Mouse (Mus musculus): Measurements from ENCODE around the gene Myo18a. TPM values are rescaled to one million over a fixed set of nuclear protein-coding genes. Genes with fewer than 3 reads are reported as not detected.

The Myo18a gene
- polyA plus RNA-seq, 1 experiment from 2014 or later, result 12.3 TPM

GRCm38 (mm10) chr11:77884524-77885245 is 121.6 kb downstream of the Myo18a start:
- Histone ChIP-seq H3K4me3 (ENCODE audit: low read depth, low read length) (no peak overlapping the region), H3K27ac (replicated peaks; ENCODE audit: low read depth, low read length) (no peak overlapping the region), H3K4me1 (ENCODE audit: control insufficient read depth, insufficient read depth, low read length) (peaks cover 15% of the 10 kb centered on the region), H3K9ac (replicated peaks; ENCODE audit: low read length) (no peak overlapping the region), H3K9me3 (replicated peaks; ENCODE audit: control insufficient read depth, low read length) (no peaks in the 10 kb centered on the region), H3K4me2 (ENCODE audit: low read depth, low read length) (no peak overlapping the region), H3K36me3 (replicated peaks; ENCODE audit: control insufficient read depth, insufficient read depth, low read depth, low read length) (no peaks in the 10 kb centered on the region), H3K27me3 (ENCODE audit: control insufficient read depth, insufficient read depth, low read length) (0 out of 2 replicates have a peak, but pooled peaks cover 5% of the 10 kb centered on the region)
- ATAC-seq (replicated peaks; ENCODE audit: insufficient number of reproducible peaks, low FRiP score, low TSS enrichment, low read depth) (0 out of 2 replicates have a peak, but pooled peaks have one; percentile 5), DNase-seq (ENCODE audit: low spot score) (no peak)
- WGBS, result 34% methylated on average over 10 of the region's 10 CpGs

GRCm38 (mm10) chr11:77885246-77885575 is 122.2 kb downstream of the Myo18a start:
- DNase-seq (ENCODE audit: low spot score) (peak; percentile 51), ATAC-seq (replicated peaks; ENCODE audit: insufficient number of reproducible peaks, low FRiP score, low TSS enrichment, low read depth) (peak; percentile 66)
- no peaks in the 10 kb centered on the region for H3K36me3 ChIP-seq (replicated peaks; ENCODE audit: control insufficient read depth, insufficient read depth, low read depth, low read length)
- 16% methylated on average over 8 of the region's 8 CpGs for WGBS
- H3K4me2 ChIP-seq (ENCODE audit: low read depth, low read length), result no peak overlapping the region
- H3K9me3 ChIP-seq (replicated peaks; ENCODE audit: control insufficient read depth, low read length), result no peaks in the 10 kb centered on the region
- H3K27ac ChIP-seq (replicated peaks; ENCODE audit: low read depth, low read length), result no peak overlapping the region
- peaks cover 15% of the 10 kb centered on the region for H3K4me1 ChIP-seq (ENCODE audit: control insufficient read depth, insufficient read depth, low read length)
- no peak overlapping the region for H3K4me3 ChIP-seq (ENCODE audit: low read depth, low read length)
- no peak overlapping the region for H3K9ac ChIP-seq (replicated peaks; ENCODE audit: low read length)
- H3K27me3 ChIP-seq (ENCODE audit: control insufficient read depth, insufficient read depth, low read length), result 0 out of 2 replicates have a peak, but pooled peaks cover 5% of the 10 kb centered on the region

GRCm38 (mm10) chr11:77887373-77887960 is 124.4 kb downstream of the Myo18a start:
- no peaks in the 10 kb centered on the region for H3K36me3 ChIP-seq (replicated peaks; ENCODE audit: control insufficient read depth, insufficient read depth, low read depth, low read length)
- 0 out of 2 replicates have a peak, but pooled peaks cover 2% of the 10 kb centered on the region for H3K27me3 ChIP-seq (ENCODE audit: control insufficient read depth, insufficient read depth, low read length)
- H3K9me3 ChIP-seq (replicated peaks; ENCODE audit: control insufficient read depth, low read length), result no peaks in the 10 kb centered on the region
- peak overlapping the region; percentile 25 for H3K4me2 ChIP-seq (ENCODE audit: low read depth, low read length)
- DNase-seq (ENCODE audit: low spot score), result peak; percentile 52
- H3K4me1 ChIP-seq (ENCODE audit: control insufficient read depth, insufficient read depth, low read length), result peaks cover 15% of the 10 kb centered on the region
- no peak overlapping the region for H3K27ac ChIP-seq (replicated peaks; ENCODE audit: low read depth, low read length)
- no peak overlapping the region for H3K4me3 ChIP-seq (ENCODE audit: low read depth, low read length)
- ATAC-seq (replicated peaks; ENCODE audit: insufficient number of reproducible peaks, low FRiP score, low TSS enrichment, low read depth), result peak; percentile 58; the same call in 1 of the 2 replicates
- 28% methylated on average over 17 of the region's 17 CpGs for WGBS
- no peak overlapping the region; the same call in 1 of the 2 replicates for H3K9ac ChIP-seq (replicated peaks; ENCODE audit: low read length)

GRCm38 (mm10) chr11:77888846-77889245 is 125.8 kb downstream of the Myo18a start:
- Histone ChIP-seq H3K4me1 (ENCODE audit: control insufficient read depth, insufficient read depth, low read length) (peaks cover 24% of the 10 kb centered on the region), H3K4me2 (ENCODE audit: low read depth, low read length) (no peak overlapping the region), H3K36me3 (replicated peaks; ENCODE audit: control insufficient read depth, insufficient read depth, low read depth, low read length) (no peaks in the 10 kb centered on the region), H3K27me3 (ENCODE audit: control insufficient read depth, insufficient read depth, low read length) (peaks cover 2% of the 10 kb centered on the region; the same call in 1 of the 2 replicates), H3K4me3 (ENCODE audit: low read depth, low read length) (no peak overlapping the region), H3K27ac (replicated peaks; ENCODE audit: low read depth, low read length) (no peak overlapping the region), H3K9ac (replicated peaks; ENCODE audit: low read length) (no peak overlapping the region), H3K9me3 (replicated peaks; ENCODE audit: control insufficient read depth, low read length) (no peaks in the 10 kb centered on the region)
- no peak for ATAC-seq (replicated peaks; ENCODE audit: insufficient number of reproducible peaks, low FRiP score, low TSS enrichment, low read depth)
- WGBS, result 85% methylated on average over 5 of the region's 5 CpGs
- no peak for DNase-seq (ENCODE audit: low spot score)

GRCm38 (mm10) chr11:77889484-77889883 is 126.4 kb downstream of the Myo18a start:
- WGBS, result 29% methylated on average over 1 of the region's 2 CpGs
- ATAC-seq (replicated peaks; ENCODE audit: insufficient number of reproducible peaks, low FRiP score, low TSS enrichment, low read depth) (no peak), DNase-seq (ENCODE audit: low spot score) (no peak)
- no peak overlapping the region for H3K9ac ChIP-seq (replicated peaks; ENCODE audit: low read length)
- H3K27ac ChIP-seq (replicated peaks; ENCODE audit: low read depth, low read length), result no peak overlapping the region
- H3K36me3 ChIP-seq (replicated peaks; ENCODE audit: control insufficient read depth, insufficient read depth, low read depth, low read length), result no peaks in the 10 kb centered on the region
- no peak overlapping the region for H3K4me2 ChIP-seq (ENCODE audit: low read depth, low read length)
- no peak overlapping the region for H3K4me3 ChIP-seq (ENCODE audit: low read depth, low read length)
- peaks cover 2% of the 10 kb centered on the region; the same call in 1 of the 2 replicates for H3K27me3 ChIP-seq (ENCODE audit: control insufficient read depth, insufficient read depth, low read length)
- H3K4me1 ChIP-seq (ENCODE audit: control insufficient read depth, insufficient read depth, low read length), result peaks cover 24% of the 10 kb centered on the region
- no peaks in the 10 kb centered on the region for H3K9me3 ChIP-seq (replicated peaks; ENCODE audit: control insufficient read depth, low read length)

GRCm38 (mm10) chr11:77890648-77891258 is 127.7 kb downstream of the Myo18a start:
- ATAC-seq (replicated peaks; ENCODE audit: insufficient number of reproducible peaks, low FRiP score, low TSS enrichment, low read depth), result no peak
- DNase-seq (ENCODE audit: low spot score), result no peak
- Histone ChIP-seq H3K4me3 (ENCODE audit: low read depth, low read length) (no peak overlapping the region), H3K9ac (replicated peaks; ENCODE audit: low read length) (no peak overlapping the region), H3K4me2 (ENCODE audit: low read depth, low read length) (no peak overlapping the region), H3K27ac (replicated peaks; ENCODE audit: low read depth, low read length) (no peak overlapping the region), H3K4me1 (ENCODE audit: control insufficient read depth, insufficient read depth, low read length) (peaks cover 17% of the 10 kb centered on the region), H3K9me3 (replicated peaks; ENCODE audit: control insufficient read depth, low read length) (no peaks in the 10 kb centered on the region), H3K36me3 (replicated peaks; ENCODE audit: control insufficient read depth, insufficient read depth, low read depth, low read length) (no peaks in the 10 kb centered on the region), H3K27me3 (ENCODE audit: control insufficient read depth, insufficient read depth, low read length) (no peaks in the 10 kb centered on the region; the same call in 1 of the 2 replicates)
- WGBS, result 51% methylated on average over 2 of the region's 2 CpGs

GRCm38 (mm10) chr11:77892883-77893282 is 129.8 kb downstream of the Myo18a start:
- no peak for DNase-seq (ENCODE audit: low spot score)
- Histone ChIP-seq H3K4me3 (ENCODE audit: low read depth, low read length) (no peak overlapping the region), H3K4me2 (ENCODE audit: low read depth, low read length) (no peak overlapping the region), H3K27ac (replicated peaks; ENCODE audit: low read depth, low read length) (no peak overlapping the region), H3K27me3 (ENCODE audit: control insufficient read depth, insufficient read depth, low read length) (peaks cover 7% of the 10 kb centered on the region), H3K36me3 (replicated peaks; ENCODE audit: control insufficient read depth, insufficient read depth, low read depth, low read length) (no peaks in the 10 kb centered on the region), H3K9ac (replicated peaks; ENCODE audit: low read length) (no peak overlapping the region), H3K4me1 (ENCODE audit: control insufficient read depth, insufficient read depth, low read length) (peaks cover 17% of the 10 kb centered on the region), H3K9me3 (replicated peaks; ENCODE audit: control insufficient read depth, low read length) (no peaks in the 10 kb centered on the region)
- ATAC-seq (replicated peaks; ENCODE audit: insufficient number of reproducible peaks, low FRiP score, low TSS enrichment, low read depth), result no peak
- 7% methylated on average over 5 of the region's 5 CpGs for WGBS

GRCm38 (mm10) chr11:77893283-77893682 is 130.2 kb downstream of the Myo18a start:
- DNase-seq (ENCODE audit: low spot score) (no peak), ATAC-seq (replicated peaks; ENCODE audit: insufficient number of reproducible peaks, low FRiP score, low TSS enrichment, low read depth) (no peak)
- H3K9ac ChIP-seq (replicated peaks; ENCODE audit: low read length), result peak overlapping the region; percentile 43
- 22% methylated on average over 6 of the region's 6 CpGs for WGBS
- no peak overlapping the region for H3K4me3 ChIP-seq (ENCODE audit: low read depth, low read length)
- H3K27ac ChIP-seq (replicated peaks; ENCODE audit: low read depth, low read length), result peak overlapping the region; percentile 57; the same call in 1 of the 2 replicates
- no peaks in the 10 kb centered on the region for H3K9me3 ChIP-seq (replicated peaks; ENCODE audit: control insufficient read depth, low read length)
- H3K27me3 ChIP-seq (ENCODE audit: control insufficient read depth, insufficient read depth, low read length), result peaks cover 9% of the 10 kb centered on the region
- H3K4me1 ChIP-seq (ENCODE audit: control insufficient read depth, insufficient read depth, low read length), result peaks cover 17% of the 10 kb centered on the region
- H3K4me2 ChIP-seq (ENCODE audit: low read depth, low read length), result no peak overlapping the region; the same call in 1 of the 2 replicates
- H3K36me3 ChIP-seq (replicated peaks; ENCODE audit: control insufficient read depth, insufficient read depth, low read depth, low read length), result no peaks in the 10 kb centered on the region

All from embryonic facial prominence, embryonic 11.5 days (tissue).